Mouse (Mus musculus): Measurements from ENCODE around the gene Tdrd5.
"Not testable (repeated sequence)": the region's sequence is repeated elsewhere in the genome, so short reads cannot be mapped to it uniquely, and the experiment has no call there.

Tdrd5 gene

GRCm38 (mm10) chr1:156302911-156303749, at the start of gene Tdrd5:
TSS of gene Tdrd5 (minus strand) at chr1:156303664.
- DNase-seq (ENCODE audit: low spot score in 2 of 2) = no peak

GRCm38 (mm10) chr1:156352466-156352865, 49.0 kb upstream of the Tdrd5 start:
- no peak for DNase-seq (ENCODE audit: low spot score in 2 of 2)

- DNase-seq (ENCODE audit: low spot score in 2 of 2) = no peak
Observed at GRCm38 (mm10) chr1:156350441-156350840, 47.0 kb upstream of the Tdrd5 start.

GRCm38 (mm10) chr1:156349031-156349430, 45.6 kb upstream of the Tdrd5 start:
- DNase-seq (ENCODE audit: low spot score in 2 of 2) = no peak

GRCm38 (mm10) chr1:156345633-156346032, 42.2 kb upstream of the Tdrd5 start:
- no peak for DNase-seq (ENCODE audit: low spot score in 2 of 2)

- DNase-seq (ENCODE audit: low spot score in 2 of 2) = no peak
Observed at GRCm38 (mm10) chr1:156344433-156344832, 41.0 kb upstream of the Tdrd5 start.

- DNase-seq (ENCODE audit: low spot score in 2 of 2) = no peak
Observed at GRCm38 (mm10) chr1:156340847-156341246, 37.4 kb upstream of the Tdrd5 start.

GRCm38 (mm10) chr1:156323126-156323525, 19.7 kb upstream of the Tdrd5 start:
- DNase-seq (ENCODE audit: low spot score in 2 of 2) = no peak

GRCm38 (mm10) chr1:156310630-156311029, 7.2 kb upstream of the Tdrd5 start, which contains the start of gene Nphs2:
TSS of gene Nphs2 (plus strand) at chr1:156310727.
- no peak for DNase-seq (ENCODE audit: low spot score in 2 of 2)

GRCm38 (mm10) chr1:156308595-156308994, 5.1 kb upstream of the Tdrd5 start:
- DNase-seq (ENCODE audit: low spot score in 2 of 2) = no peak

GRCm38 (mm10) chr1:156290016-156290415, 13.4 kb downstream of the Tdrd5 start:
- no peak for DNase-seq (ENCODE audit: low spot score in 2 of 2)

GRCm38 (mm10) chr1:156289222-156289587, 14.3 kb downstream of the Tdrd5 start:
- not testable (repeated sequence) for DNase-seq (ENCODE audit: low spot score in 2 of 2)

- no peak for DNase-seq (ENCODE audit: low spot score in 2 of 2)
Observed at GRCm38 (mm10) chr1:156288556-156289221, 14.8 kb downstream of the Tdrd5 start.

GRCm38 (mm10) chr1:156285541-156285896, 17.9 kb downstream of the Tdrd5 start:
- DNase-seq (ENCODE audit: low spot score in 2 of 2) = no peak

GRCm38 (mm10) chr1:156284851-156285540, 18.5 kb downstream of the Tdrd5 start:
- no peak for DNase-seq (ENCODE audit: low spot score in 2 of 2)

GRCm38 (mm10) chr1:156284207-156284606, 19.3 kb downstream of the Tdrd5 start:
- no peak for DNase-seq (ENCODE audit: low spot score in 2 of 2)

GRCm38 (mm10) chr1:156280131-156280530, 23.3 kb downstream of the Tdrd5 start:
- no peak for DNase-seq (ENCODE audit: low spot score in 2 of 2)

- DNase-seq (ENCODE audit: low spot score in 2 of 2) = no peak
Observed at GRCm38 (mm10) chr1:156273647-156274046, 29.8 kb downstream of the Tdrd5 start.

- DNase-seq (ENCODE audit: low spot score in 2 of 2) = no peak
Observed at GRCm38 (mm10) chr1:156271654-156272053, 31.8 kb downstream of the Tdrd5 start.

GRCm38 (mm10) chr1:156270471-156270870, 33.0 kb downstream of the Tdrd5 start:
- no peak for DNase-seq (ENCODE audit: low spot score in 2 of 2)

- DNase-seq (ENCODE audit: low spot score in 2 of 2) = not testable (repeated sequence)
Observed at GRCm38 (mm10) chr1:156268546-156268945, 34.9 kb downstream of the Tdrd5 start.

GRCm38 (mm10) chr1:156263946-156264345, 39.5 kb downstream of the Tdrd5 start:
- no peak for DNase-seq (ENCODE audit: low spot score in 2 of 2)

All from spleen, postnatal 14 days (tissue).